Mouse (Mus musculus) forebrain, embryonic 13.5 days (tissue): ENCODE measurements around the gene Tmem242. TPM values are rescaled to one million over a fixed set of nuclear protein-coding genes. Genes with fewer than 3 reads are reported as not detected.
A peak's percentile ranks its signal among the peaks of the same experiment; 100 is the strongest.

ENCODE experiments used
- ATAC-seq: fragments of 200-750 bp; cut with Nextera tagmentation; 2 replicates; pipeline ENCODE4 v1.8.0; 2017
- H3K27ac ChIP-seq: fragments of 300-500 bp; sonication (generic); 2 replicates; pipeline ENCODE4 v1.5.1; 2015; ENCODE audit warnings: inconsistent platforms, mild to moderate bottlenecking, moderate library complexity
- H3K27me3 ChIP-seq: fragments of 300-500 bp; sonication (generic); 2 replicates; pipeline ENCODE4 v1.6.1; 2015; ENCODE audit warnings: mild to moderate bottlenecking, inconsistent platforms
- H3K36me3 ChIP-seq: fragments of 300-500 bp; sonication (generic); 2 replicates; pipeline ENCODE4 v1.6.1; 2015; ENCODE audit warnings: mild to moderate bottlenecking, inconsistent platforms; ENCODE audit not compliant: poor library complexity, severe bottlenecking
- H3K4me1 ChIP-seq: fragments of 300-500 bp; sonication (generic); 2 replicates; pipeline ENCODE4 v1.6.1; 2015; ENCODE audit warnings: inconsistent platforms
- H3K4me2 ChIP-seq: fragments of 300-500 bp; sonication (generic); 2 replicates; pipeline ENCODE4 v1.6.1; 2015; ENCODE audit warnings: inconsistent platforms, mild to moderate bottlenecking, moderate library complexity
- H3K4me3 ChIP-seq: fragments of 300-500 bp; sonication (generic); 2 replicates; pipeline ENCODE4 v1.5.1; 2015; ENCODE audit warnings: mild to moderate bottlenecking, inconsistent platforms
- H3K9ac ChIP-seq: fragments of 300-500 bp; sonication (generic); 2 replicates; pipeline ENCODE4 v1.6.1; 2015; ENCODE audit warnings: mild to moderate bottlenecking, inconsistent platforms
- H3K9me3 ChIP-seq: fragments of 300-500 bp; sonication (generic); replicated peaks from 2 replicates; pipeline ENCODE4 v1.6.1; 2016; ENCODE audit warnings: inconsistent platforms
- WGBS: fragments of 180-500 bp; shearing (Covaris S2); methylation state at CpG from one replicate; pipeline ENCODE4 v1.1.7; 2015; 5-methylcytosine and 5-hydroxymethylcytosine counted together
- polyA plus RNA-seq: library from polyadenylated mRNA; unstranded; fragments of >200 nt; fragmentation: Nextera tagmentation; extraction: Ambion mirVana; gene quantifications from 2 replicates; pipeline ENCODE4 v1.2.1, GENCODE M21; 2015

Tmem242 gene
- polyA plus RNA-seq, 1 experiment from 2014 or later, result 114 TPM

- Histone ChIP-seq H3K4me2 (no peak overlapping the region), H3K9ac (no peak overlapping the region), H3K4me1 (no peaks in the 10 kb centered on the region), H3K27ac (no peak overlapping the region), H3K4me3 (no peak overlapping the region), H3K9me3 (no peaks in the 10 kb centered on the region), H3K27me3 (no peaks in the 10 kb centered on the region), H3K36me3 (peaks cover 30% of the 10 kb centered on the region)
- 96% methylated on average over 13 of the region's 13 CpGs for WGBS
- ATAC-seq, result no peak
Observed at GRCm38 (mm10) chr17:5413350-5413749, 26.7 kb downstream of the Tmem242 start.

- no peak overlapping the region for H3K4me2 ChIP-seq
- no peaks in the 10 kb centered on the region for H3K4me1 ChIP-seq
- H3K9me3 ChIP-seq, result no peaks in the 10 kb centered on the region
- H3K27me3 ChIP-seq, result no peaks in the 10 kb centered on the region
- no peak overlapping the region for H3K9ac ChIP-seq
- no peak for ATAC-seq
- no peak overlapping the region for H3K27ac ChIP-seq
- peaks cover 23% of the 10 kb centered on the region for H3K36me3 ChIP-seq
- 94% methylated on average over 7 of the region's 7 CpGs for WGBS
- H3K4me3 ChIP-seq, result no peak overlapping the region
Observed at GRCm38 (mm10) chr17:5412740-5413139, 27.3 kb downstream of the Tmem242 start.

GRCm38 (mm10) chr17:5412301-5412700 lies 27.8 kb downstream of the Tmem242 start:
- Histone ChIP-seq H3K4me1 (no peaks in the 10 kb centered on the region), H3K36me3 (peaks cover 19% of the 10 kb centered on the region; the same call in 1 of the 2 replicates), H3K27ac (no peak overlapping the region), H3K4me3 (no peak overlapping the region), H3K27me3 (0 out of 2 replicates have a peak, but pooled peaks cover 4% of the 10 kb centered on the region), H3K4me2 (no peak overlapping the region), H3K9me3 (no peaks in the 10 kb centered on the region), H3K9ac (no peak overlapping the region)
- ATAC-seq, result no peak
- WGBS, result 91% methylated on average over 8 of the region's 8 CpGs

- Histone ChIP-seq H3K9ac (no peak overlapping the region), H3K27me3 (0 out of 2 replicates have a peak, but pooled peaks cover 4% of the 10 kb centered on the region), H3K4me2 (no peak overlapping the region), H3K27ac (no peak overlapping the region), H3K4me1 (no peaks in the 10 kb centered on the region), H3K4me3 (no peak overlapping the region), H3K36me3 (peaks cover 17% of the 10 kb centered on the region; the same call in 1 of the 2 replicates), H3K9me3 (no peaks in the 10 kb centered on the region)
- 96% methylated on average over 17 of the region's 17 CpGs for WGBS
- ATAC-seq, result no peak
Observed at GRCm38 (mm10) chr17:5411205-5411604, 28.9 kb downstream of the Tmem242 start.

- H3K4me1 ChIP-seq, result no peaks in the 10 kb centered on the region
- no peak overlapping the region for H3K4me3 ChIP-seq
- no peak overlapping the region for H3K9ac ChIP-seq
- no peaks in the 10 kb centered on the region for H3K9me3 ChIP-seq
- 86% methylated on average over 4 of the region's 4 CpGs for WGBS
- no peak for ATAC-seq
- H3K27ac ChIP-seq, result no peak overlapping the region
- H3K27me3 ChIP-seq, result peaks cover 8% of the 10 kb centered on the region
- H3K4me2 ChIP-seq, result no peak overlapping the region
- H3K36me3 ChIP-seq, result peaks cover 17% of the 10 kb centered on the region; the same call in 1 of the 2 replicates
Observed at GRCm38 (mm10) chr17:5410336-5410735, 29.7 kb downstream of the Tmem242 start.

DNA sequence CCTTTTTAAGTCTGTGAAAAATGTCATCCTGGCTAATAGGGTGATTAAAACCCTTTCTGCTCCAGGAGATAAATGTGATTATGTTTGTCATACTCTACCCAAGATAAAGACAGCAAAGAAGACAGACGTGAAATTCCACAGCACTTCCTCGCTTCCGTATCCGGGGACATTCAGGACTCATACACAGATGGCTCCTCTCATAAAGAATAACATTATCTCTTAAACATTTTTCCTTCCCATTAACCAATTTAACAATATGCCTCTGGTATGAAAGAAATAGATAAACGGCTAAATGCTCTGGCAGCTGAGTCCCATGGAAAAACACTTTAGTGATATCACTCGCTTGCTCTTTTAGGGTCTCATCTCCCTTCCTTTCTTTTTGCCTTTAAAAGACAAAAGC lies 33.0 kb downstream of the Tmem242 start:
- H3K4me3 ChIP-seq, result no peak overlapping the region
- H3K27ac ChIP-seq, result no peak overlapping the region; the same call in 1 of the 2 replicates
- H3K4me1 ChIP-seq, result peaks cover 8% of the 10 kb centered on the region; the same call in 1 of the 2 replicates
- H3K4me2 ChIP-seq, result no peak overlapping the region
- H3K9ac ChIP-seq, result no peak overlapping the region
- H3K9me3 ChIP-seq, result no peaks in the 10 kb centered on the region
- H3K27me3 ChIP-seq, result peaks cover 31% of the 10 kb centered on the region
- ATAC-seq, result no peak
- peaks cover 13% of the 10 kb centered on the region; the same call in 1 of the 2 replicates for H3K36me3 ChIP-seq
- WGBS, result 75% methylated on average over 6 of the region's 6 CpGs

DNA sequence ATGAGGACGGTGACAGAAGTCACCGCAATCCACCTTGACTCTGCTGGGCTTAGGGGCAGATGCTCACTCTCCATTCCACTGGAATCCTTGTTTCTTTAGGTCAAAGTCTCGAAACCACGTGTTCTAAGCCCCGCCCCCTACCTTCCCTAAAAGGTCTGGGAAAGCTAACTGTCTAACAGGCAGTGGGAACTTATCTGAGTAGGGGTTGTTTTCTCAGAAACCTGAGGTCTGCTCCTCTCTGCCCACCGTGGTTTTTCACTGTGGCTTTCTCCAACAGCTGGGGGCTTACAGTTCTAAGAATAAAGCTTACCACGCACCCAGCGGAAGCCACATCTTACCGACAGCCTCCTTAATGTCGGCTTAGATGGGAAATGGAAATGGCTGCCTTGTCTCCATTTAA lies 33.5 kb downstream of the Tmem242 start:
- Histone ChIP-seq H3K9ac (no peak overlapping the region), H3K27ac (no peak overlapping the region), H3K4me2 (no peak overlapping the region), H3K4me1 (peaks cover 10% of the 10 kb centered on the region; the same call in 1 of the 2 replicates), H3K36me3 (peaks cover 13% of the 10 kb centered on the region; the same call in 1 of the 2 replicates), H3K4me3 (no peak overlapping the region), H3K27me3 (peaks cover 31% of the 10 kb centered on the region), H3K9me3 (no peaks in the 10 kb centered on the region)
- 43% methylated on average over 10 of the region's 10 CpGs for WGBS
- ATAC-seq, result no peak

DNA sequence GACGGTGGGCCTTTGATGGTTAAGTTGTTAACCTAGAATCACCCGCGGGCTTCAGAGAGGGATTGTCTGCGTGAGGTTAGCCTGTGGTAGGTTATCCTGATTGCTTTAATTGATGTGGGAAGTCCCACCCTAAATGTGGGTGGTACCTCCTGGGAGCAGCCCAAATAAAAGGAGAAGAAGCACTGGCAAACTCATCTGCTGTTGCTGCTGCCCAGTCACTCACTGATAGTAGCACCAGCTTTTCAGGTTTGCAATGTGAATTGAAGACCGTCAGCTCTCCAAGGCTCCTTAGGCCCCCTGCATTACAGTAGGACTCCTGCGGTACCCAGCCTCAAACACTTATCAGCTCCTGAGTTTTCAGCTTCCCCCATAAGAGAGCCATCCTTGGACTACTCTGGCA lies 36.2 kb downstream of the Tmem242 start:
- no peak for ATAC-seq
- Histone ChIP-seq H3K4me2 (no peak overlapping the region), H3K27ac (no peak overlapping the region), H3K4me3 (no peak overlapping the region), H3K27me3 (peaks cover 31% of the 10 kb centered on the region), H3K9ac (no peak overlapping the region), H3K9me3 (no peaks in the 10 kb centered on the region), H3K4me1 (peaks cover 10% of the 10 kb centered on the region; the same call in 1 of the 2 replicates), H3K36me3 (no peaks in the 10 kb centered on the region)
- WGBS, result 83% methylated on average over 6 of the region's 6 CpGs

- no peak overlapping the region for H3K27ac ChIP-seq
- peak overlapping the region; percentile 29; the same call in 1 of the 2 replicates for H3K4me2 ChIP-seq
- 0 out of 2 replicates have a peak overlapping the region, but pooled peaks have one; percentile 8 for H3K9ac ChIP-seq
- WGBS, result 24% methylated on average over 8 of the region's 8 CpGs
- ATAC-seq, result peak; percentile 68; the same call in 1 of the 2 replicates
- no peaks in the 10 kb centered on the region for H3K9me3 ChIP-seq
- H3K27me3 ChIP-seq, result peaks cover 30% of the 10 kb centered on the region
- H3K36me3 ChIP-seq, result no peaks in the 10 kb centered on the region
- peaks cover 12% of the 10 kb centered on the region; the same call in 1 of the 2 replicates for H3K4me1 ChIP-seq
- no peak overlapping the region for H3K4me3 ChIP-seq
Observed at GRCm38 (mm10) chr17:5402624-5403023, 37.4 kb downstream of the Tmem242 start.

DNA sequence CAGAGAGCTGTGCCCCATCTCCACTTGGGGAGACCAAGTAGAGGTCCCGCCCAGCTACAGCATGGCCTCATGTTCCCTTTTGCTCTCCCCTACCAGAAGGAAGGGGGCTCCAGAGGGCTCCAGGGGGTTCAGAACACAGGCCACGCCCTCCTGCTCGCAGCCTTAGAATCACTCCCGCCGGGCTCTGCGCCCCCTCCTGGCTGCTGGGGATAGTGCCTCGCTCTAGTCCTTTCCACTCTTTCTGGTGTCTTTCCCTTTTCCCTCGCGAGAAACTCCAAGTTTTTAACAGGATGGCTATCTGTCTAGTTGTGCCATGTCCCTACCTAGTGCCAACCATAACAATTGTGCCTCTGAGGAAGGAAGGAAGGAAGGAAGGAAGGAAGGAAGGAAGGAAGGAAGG lies 38.0 kb downstream of the Tmem242 start:
- H3K4me3 ChIP-seq, result no peak overlapping the region
- H3K36me3 ChIP-seq, result no peaks in the 10 kb centered on the region
- peaks cover 26% of the 10 kb centered on the region for H3K27me3 ChIP-seq
- H3K27ac ChIP-seq, result no peak overlapping the region
- H3K9me3 ChIP-seq, result no peaks in the 10 kb centered on the region
- H3K4me2 ChIP-seq, result peak overlapping the region; percentile 29
- peak; percentile 60 for ATAC-seq
- H3K9ac ChIP-seq, result no peak overlapping the region
- peaks cover 16% of the 10 kb centered on the region; the same call in 1 of the 2 replicates for H3K4me1 ChIP-seq
- WGBS, result 7% methylated on average over 9 of the region's 9 CpGs

DNA sequence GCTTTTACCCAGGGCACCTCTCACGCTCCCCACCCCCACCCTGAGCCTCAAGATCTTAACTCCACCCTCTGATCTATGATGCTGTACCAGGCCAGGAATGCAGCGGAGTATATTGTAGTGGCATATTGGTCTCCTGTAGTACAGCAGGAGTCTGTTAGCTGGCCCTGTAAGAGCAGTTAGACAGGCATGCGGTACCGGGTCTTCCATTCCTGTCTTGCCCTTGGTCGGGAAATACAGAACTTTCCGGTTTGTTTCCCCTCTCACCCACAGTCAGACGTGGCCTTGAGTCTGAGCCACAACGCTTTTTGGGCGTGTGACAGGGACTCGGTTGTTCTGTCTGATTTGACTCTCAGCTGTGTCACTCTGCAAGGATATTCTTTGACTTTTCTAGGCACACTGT lies 38.8 kb downstream of the Tmem242 start:
- no peak overlapping the region for H3K4me3 ChIP-seq
- no peaks in the 10 kb centered on the region for H3K36me3 ChIP-seq
- H3K27ac ChIP-seq, result no peak overlapping the region
- H3K4me1 ChIP-seq, result peaks cover 16% of the 10 kb centered on the region; the same call in 1 of the 2 replicates
- ATAC-seq, result no peak
- H3K9me3 ChIP-seq, result no peaks in the 10 kb centered on the region
- H3K4me2 ChIP-seq, result no peak overlapping the region
- no peak overlapping the region for H3K9ac ChIP-seq
- H3K27me3 ChIP-seq, result peaks cover 26% of the 10 kb centered on the region
- WGBS, result 92% methylated on average over 10 of the region's 10 CpGs

DNA sequence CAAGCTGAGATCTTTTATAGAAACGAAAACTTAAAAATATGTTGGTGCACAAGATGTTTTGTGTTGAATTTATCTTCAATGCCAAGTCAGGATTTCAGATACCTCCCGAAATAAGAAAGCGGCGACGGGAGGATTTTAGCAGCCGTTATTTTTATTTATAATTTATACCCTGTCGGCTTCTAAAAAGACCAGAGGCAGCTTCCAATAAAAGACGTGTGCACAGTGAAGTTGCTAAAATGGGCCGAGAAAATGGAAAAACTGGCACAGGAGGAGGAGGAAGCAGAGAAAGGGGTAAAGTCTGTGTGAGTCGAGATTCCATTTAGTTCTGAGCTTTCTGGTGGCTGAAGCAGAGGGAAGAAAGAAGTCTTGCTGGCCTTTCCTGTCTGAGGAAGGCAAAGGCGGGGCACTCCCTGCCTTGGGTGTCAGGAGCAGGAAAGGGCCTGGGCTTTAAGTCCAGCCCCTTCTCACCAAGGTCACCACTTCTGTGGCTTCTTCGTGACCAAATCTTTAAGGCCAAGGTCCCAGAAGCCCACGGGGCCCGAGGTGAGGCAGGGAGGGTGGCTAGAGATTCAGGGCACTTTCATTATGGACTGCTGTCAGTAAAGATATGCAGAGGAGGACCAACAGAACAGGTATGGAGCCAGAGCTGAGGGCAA lies 39.5 kb downstream of the Tmem242 start:
- 80% methylated on average over 14 of the region's 14 CpGs for WGBS
- Histone ChIP-seq H3K4me1 (peaks cover 16% of the 10 kb centered on the region; the same call in 1 of the 2 replicates), H3K36me3 (no peaks in the 10 kb centered on the region), H3K9ac (no peak overlapping the region), H3K27ac (no peak overlapping the region), H3K27me3 (peaks cover 25% of the 10 kb centered on the region), H3K9me3 (no peaks in the 10 kb centered on the region), H3K4me2 (no peak overlapping the region), H3K4me3 (no peak overlapping the region)
- no peak for ATAC-seq
